Mouse (Mus musculus) cerebellum, adult 2 months (tissue): ENCODE data around the gene Osgin1.

Experiments
- CTCF ChIP-seq: fragments of 200-500 bp; IDR thresholded peaks from 2 replicates; pipeline ENCODE4 v1.5.1; 2011; ENCODE audit warnings: low read depth, mild to moderate bottlenecking, control low read depth, low read length, moderate library complexity, borderline replicate concordance; ENCODE audit not compliant: insufficient read depth
- POLR2A ChIP-seq: fragments of 200-500 bp; IDR thresholded peaks from 2 replicates; pipeline ENCODE4 v1.6.1; 2011; ENCODE audit warnings: low read length, control low read depth, borderline replicate concordance; ENCODE audit not compliant: insufficient read depth

DNA sequence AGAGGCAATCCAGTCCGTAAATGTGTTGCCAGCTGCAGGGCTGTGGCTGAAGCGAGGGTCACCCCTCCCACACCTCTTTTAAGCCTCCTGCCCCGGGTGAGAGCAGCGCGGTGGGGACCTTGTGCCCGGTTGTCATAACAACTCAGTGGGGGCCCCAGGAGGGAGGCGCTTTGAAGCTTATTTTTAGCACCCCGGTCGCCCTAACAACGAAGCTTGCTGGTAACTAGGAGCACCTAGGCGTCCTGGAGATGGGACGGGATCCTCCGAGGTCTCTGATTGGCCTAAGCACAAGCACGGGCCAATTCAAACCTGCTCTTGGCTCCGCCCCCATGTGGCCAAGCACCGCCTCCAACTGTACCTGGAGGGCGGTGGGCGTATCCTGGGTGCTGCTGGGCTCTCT, 32.2 kb downstream of the Osgin1 start:
- TF ChIP-seq CTCF: no peak
- TF ChIP-seq POLR2A: no peak
